Comparison of ENCODE assay signal across 19 mouse cellular contexts in genomic region chr9:78367959-78368358, GRCm38 (mm10). TPM values are rescaled to one million over a fixed set of nuclear protein-coding genes. Genes with fewer than 3 reads are reported as not detected.
A peak's percentile ranks its signal among the peaks of the same experiment; 100 is the strongest.
DNase-seq lines count a peak whose midpoint lies in the region; ATAC-seq and TF ChIP-seq lines count a peak whose summit lies in the region.
"Not testable (repeated sequence)": the region's sequence is repeated elsewhere in the genome, so short reads cannot be mapped to it uniquely, and the experiment has no call there.
"Had no signal": no experiment of that assay in that cellular context is flagged by ENCODE, and none has a peak within 500 bp of the region (broad histone marks: within the 10 kb centered on the region; RNA-seq: fewer than 3 reads in every experiment).

Gene Dppa5a, minus strand, starts transcription at chr9:78368177.

- peak within 1 kb of the TSS; percentile 86 for H3K4me3 ChIP-seq in ES-Bruce4 (ENCODE audit: low read depth, low read length)
- H3K4me3 ChIP-seq in ES-E14 (ENCODE audit: insufficient read depth in 1 of 2, low read depth in 1 of 2, low read length in 2 of 2, poor library complexity in 1 of 2, severe bottlenecking in 1 of 2): peak within 1 kb of the TSS; percentile 75 to 78
- not testable (repeated sequence) for H3K4me3 ChIP-seq in bone marrow, adult 2 months (replicated peaks; ENCODE audit: control insufficient read depth, low read depth, low read length); midbrain, embryonic 14.5 days (replicated peaks; ENCODE audit: low read depth, low read length)

- not testable (repeated sequence) for H3K4me2 ChIP-seq in midbrain, embryonic 14.5 days (ENCODE audit: low read length)

- in situ Hi-C loops in ES-E14 (cut with MboI; ENCODE audit: low sequenced_read_pairs in 2 of 2, unreplicated experiment in 2 of 2): not testable (repeated sequence)

- H3K4me1 ChIP-seq in ES-Bruce4 (ENCODE audit: control insufficient read depth, insufficient read depth, low read length); bone marrow, adult 2 months (ENCODE audit: control insufficient read depth, insufficient read depth, low read length); midbrain, embryonic 14.5 days (ENCODE audit: control insufficient read depth, insufficient read depth, low read length): not testable (repeated sequence)
- peaks cover 6 to 17% of the 10 kb centered on the region in 2 experiments for H3K4me1 ChIP-seq in ES-E14 (ENCODE audit: control insufficient read depth in 2 of 2, insufficient read depth in 2 of 2, low read length in 2 of 2, poor library complexity in 1 of 2)

- H3K36me3 ChIP-seq in ES-Bruce4 (ENCODE audit: control insufficient read depth, insufficient read depth, low read length, poor library complexity, severe bottlenecking); ES-E14 (ENCODE audit: control insufficient read depth, insufficient read depth, low read length, poor library complexity, severe bottlenecking); midbrain, embryonic 14.5 days (ENCODE audit: control insufficient read depth, insufficient read depth, low read length): not testable (repeated sequence)

- 0 out of 2 replicates have a peak, but pooled peaks have one; percentile 27 for ATAC-seq in midbrain, embryonic 14.5 days (ENCODE audit: low FRiP score, low TSS enrichment)

- 77% methylated on average over 16 of the region's 16 CpGs for WGBS in bone marrow, adult 2 months
- WGBS in midbrain, embryonic 14.5 days: 94% methylated on average over 16 of the region's 16 CpGs

- not testable (repeated sequence) for H3K9me3 ChIP-seq in ES-Bruce4 (replicated peaks; ENCODE audit: control insufficient read depth, insufficient read depth, low read length, poor library complexity, severe bottlenecking); ES-E14 (ENCODE audit: control insufficient read depth, insufficient read depth, low read depth, low read length); midbrain, embryonic 14.5 days (ENCODE audit: control insufficient read depth, low read length)

- not testable (repeated sequence) for TF ChIP-seq CTCF in ES-Bruce4 (IDR thresholded peaks at IDR 0.05; ENCODE audit: low read depth, low read length); bone marrow, adult 2 months (IDR thresholded peaks at IDR 0.05; ENCODE audit: control insufficient read depth, insufficient read depth, low read length)

- DNase-seq in ES-E14 (ENCODE audit: low read depth, low spot score) (peak; percentile 90), WW6 (ENCODE audit: low read depth, low spot score) (peak; percentile 81)
- DNase-seq in cerebellum, adult 9-11 months: peak; percentile 1
- peak; percentile 89 for DNase-seq in heart, adult 11 months
- DNase-seq in midbrain, embryonic 14.5 days: not testable (repeated sequence)
- DNase-seq in testis, postnatal 14 days (ENCODE audit: low spot score): peak; percentile 59

- TF ChIP-seq POLR2A in ES-Bruce4 (IDR thresholded peaks at IDR 0.05; ENCODE audit: insufficient read depth, low read length): peak; percentile 95
- TF ChIP-seq POLR2A in bone marrow, adult 2 months (IDR thresholded peaks at IDR 0.05; ENCODE audit: borderline replicate concordance, control insufficient read depth, low read depth, low read length): not testable (repeated sequence)

- H3K27me3 ChIP-seq in ES-Bruce4 (ENCODE audit: control insufficient read depth, insufficient read depth, low read length, poor library complexity, severe bottlenecking); midbrain, embryonic 14.5 days (ENCODE audit: control insufficient read depth, insufficient read depth, low read length): not testable (repeated sequence)

- H3K27ac ChIP-seq in ES-Bruce4 (ENCODE audit: insufficient read depth, low read length) (peak within 1 kb of the TSS; percentile 100), ES-E14 (ENCODE audit: insufficient read depth, low read depth, low read length, poor library complexity, severe bottlenecking) (peak within 1 kb of the TSS; percentile 96)
- not testable (repeated sequence) for H3K27ac ChIP-seq in bone marrow, adult 2 months (ENCODE audit: control insufficient read depth, insufficient read depth, low read depth, low read length, poor library complexity); midbrain, embryonic 14.5 days (replicated peaks; ENCODE audit: low read depth, low read length)

- TF ChIP-seq EP300 in ES-Bruce4 (IDR thresholded peaks at IDR 0.05; ENCODE audit: insufficient read depth, low read depth, low read length): peak; percentile 86

- H3K9ac ChIP-seq in ES-Bruce4 (ENCODE audit: low read depth, poor library complexity, severe bottlenecking) (peak within 1 kb of the TSS; percentile 71), ES-E14 (ENCODE audit: insufficient read depth, low read depth, low read length, poor library complexity, severe bottlenecking) (peak within 1 kb of the TSS; percentile 78)
- H3K9ac ChIP-seq in midbrain, embryonic 14.5 days (replicated peaks; ENCODE audit: low read length): not testable (repeated sequence)

RNA-seq across cellular contexts. Expression of gene Dppa5a, which starts in this region (rescaled TPM):
- 5,317 and 5,424 TPM in 2 replicates for polyA plus RNA-seq in ES-Bruce4 (2011; ENCODE audit: insufficient read depth, insufficient read length, low read depth, missing spikeins)
- 2,580 and 3,190 TPM in 2 replicates for total RNA-seq in ES-E14 (2012; rRNA removed)
- polyA plus RNA-seq in bone marrow, adult 2 months (2011; ENCODE audit: insufficient read depth, insufficient read length, low replicate concordance, missing spikeins): 921 TPM in 1 of 2 replicates, not detected in the other
- 5.1 and 5.9 TPM in 2 replicates for polyA plus RNA-seq in midbrain, embryonic 14.5 days (2014; fragmentation: Nextera tagmentation; extraction: Ambion mirVana)
- total RNA-seq: adrenal gland, adult 18-20 months; adrenal gland, adult 8-10 months; adrenal gland, postnatal 14 days; adrenal gland, postnatal 36 days; common myeloid progenitor, adult 5-6 weeks; gastrocnemius, adult 18-20 months; MEL had no signal
- polyA plus RNA-seq: activated CD4-positive, CD25-positive, alpha-beta regulatory T cell, adult 4 months; embryonic facial prominence, embryonic 11.5 days; erythroblast, embryonic 14.5 days; forebrain, embryonic 10.5 days had no signal
